In the genomic region with DNA sequence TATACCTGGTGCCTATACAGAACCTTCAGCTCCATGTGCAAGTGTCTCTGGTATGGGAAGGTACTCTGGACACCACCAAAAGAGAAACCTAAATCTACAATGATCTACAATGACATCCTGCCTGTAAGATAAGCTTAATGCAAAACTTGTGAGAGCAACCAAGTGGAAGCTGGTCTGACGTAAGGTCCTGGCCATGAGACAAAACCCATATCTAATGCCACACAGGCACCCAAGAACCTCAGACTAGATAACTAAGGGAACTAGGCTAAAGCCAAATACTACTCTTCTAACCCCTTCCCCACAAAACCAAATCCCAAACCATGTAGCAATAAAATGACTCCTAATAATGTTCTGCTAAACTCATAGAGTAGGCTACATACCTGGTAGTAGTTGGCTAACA, we compare ENCODE assay signal across 18 mouse cellular contexts.
"Had no signal": no experiment of that assay in that cellular context is flagged by ENCODE, and none has a peak within 500 bp of the region (broad histone marks: within the 10 kb centered on the region; RNA-seq: fewer than 3 reads in every experiment).

No protein-coding gene starts in this region.

- H3K27me3 ChIP-seq: midbrain, embryonic 12.5 days; neural tube, embryonic 13.5 days; neural tube, embryonic 15.5 days had no signal

- H3K27ac ChIP-seq: midbrain, embryonic 12.5 days; neural tube, embryonic 13.5 days; neural tube, embryonic 15.5 days had no signal

- ATAC-seq: midbrain, embryonic 16.5 days had no signal

- H3K36me3 ChIP-seq: midbrain, embryonic 12.5 days; neural tube, embryonic 13.5 days; neural tube, embryonic 15.5 days had no signal

- H3K9me3 ChIP-seq: midbrain, embryonic 12.5 days; neural tube, embryonic 13.5 days; neural tube, embryonic 15.5 days had no signal

- H3K4me3 ChIP-seq: midbrain, embryonic 12.5 days; myocyte; neural tube, embryonic 13.5 days; neural tube, embryonic 15.5 days had no signal

- H3K4me1 ChIP-seq: midbrain, embryonic 12.5 days; neural tube, embryonic 13.5 days; neural tube, embryonic 15.5 days had no signal

- DNase-seq: lung, adult 18-20 months; lung, embryonic 14.5 days; lung, postnatal 10 days; lung, postnatal 4 days; midbrain, embryonic 14.5 days; retina, postnatal 1 day; right cerebral cortex, adult 18-20 months; right cerebral cortex, postnatal 25 days; right cerebral cortex, postnatal 4 days; spleen, adult 18-20 months; thymus, adult 18-20 months; thymus, postnatal 14 days; thymus, postnatal 36 days had no signal

- H3K9ac ChIP-seq: lung, embryonic 14.5 days; midbrain, embryonic 12.5 days; neural tube, embryonic 13.5 days; neural tube, embryonic 15.5 days had no signal

- H3K4me2 ChIP-seq: lung, embryonic 14.5 days; midbrain, embryonic 12.5 days; neural tube, embryonic 13.5 days; neural tube, embryonic 15.5 days had no signal
